In genomic region chr5:112295162-112295561, GRCm38 (mm10) we compare ENCODE assay signal across 14 mouse cellular contexts. TPM values are rescaled to one million over a fixed set of nuclear protein-coding genes. Genes with fewer than 3 reads are reported as not detected.
DNase-seq lines count a peak whose midpoint lies in the region; ATAC-seq and TF ChIP-seq lines count a peak whose summit lies in the region.
"Had no signal": no experiment of that assay in that cellular context is flagged by ENCODE, and none has a peak within 500 bp of the region (broad histone marks: within the 10 kb centered on the region; RNA-seq: fewer than 3 reads in every experiment).

No protein-coding gene starts in this region.

- peaks cover 71% of the 10 kb centered on the region for H3K4me1 ChIP-seq in hindbrain, embryonic 10.5 days (replicated peaks)
- H3K4me1 ChIP-seq in hindbrain, postnatal 0 days (ENCODE audit: insufficient read depth, low read length): peaks cover 8% of the 10 kb centered on the region; the same call in 1 of the 2 replicates
- peaks cover 8 to 53% of the 10 kb centered on the region in 2 experiments for H3K4me1 ChIP-seq in ES-E14 (ENCODE audit: control insufficient read depth in 2 of 2, insufficient read depth in 2 of 2, low read length in 2 of 2, poor library complexity in 1 of 2)
- H3K4me1 ChIP-seq in liver, embryonic 15.5 days (replicated peaks): peaks cover 97% of the 10 kb centered on the region

- H3K4me3 ChIP-seq in hindbrain, embryonic 10.5 days: no peak overlapping the region
- no peak overlapping the region for H3K4me3 ChIP-seq in hindbrain, postnatal 0 days (ENCODE audit: low read length)
- no peak overlapping the region for H3K4me3 ChIP-seq in ES-E14 (ENCODE audit: insufficient read depth in 1 of 2, low read depth in 1 of 2, low read length in 2 of 2, poor library complexity in 1 of 2, severe bottlenecking in 1 of 2)
- H3K4me3 ChIP-seq in liver, embryonic 15.5 days (replicated peaks): no peak overlapping the region
- H3K4me3 ChIP-seq: forebrain, embryonic 15.5 days; neural tube, embryonic 12.5 days had no signal

- no peaks in the 10 kb centered on the region for H3K36me3 ChIP-seq in hindbrain, embryonic 10.5 days
- H3K36me3 ChIP-seq in hindbrain, postnatal 0 days (ENCODE audit: insufficient read depth, low read length): no peaks in the 10 kb centered on the region
- 0 out of 2 replicates have a peak, but pooled peaks cover 2% of the 10 kb centered on the region for H3K36me3 ChIP-seq in ES-E14 (ENCODE audit: control insufficient read depth, insufficient read depth, low read length, poor library complexity, severe bottlenecking)
- H3K36me3 ChIP-seq in liver, embryonic 15.5 days (replicated peaks): no peaks in the 10 kb centered on the region
- H3K36me3 ChIP-seq: forebrain, embryonic 15.5 days; neural tube, embryonic 12.5 days had no signal

- in situ Hi-C loops in ES-E14 (cut with MboI; ENCODE audit: low sequenced_read_pairs in 2 of 2, unreplicated experiment in 2 of 2): no loop called here

- no peak for DNase-seq in hindbrain, embryonic 10.5 days (ENCODE audit: low spot score)
- no peak for DNase-seq in hindbrain, postnatal 0 days (ENCODE audit: low spot score)
- DNase-seq in ES-E14 (ENCODE audit: low read depth, low spot score): peak; percentile 56
- DNase-seq in adrenal gland, postnatal 14 days: peak; percentile 78
- DNase-seq in spleen, postnatal 10 days (ENCODE audit: low spot score in 2 of 2): no peak
- no peak for DNase-seq in B cell, adult 2 months
- DNase-seq: cerebellum, adult 11 months; gastrocnemius, postnatal 36 days; lung, postnatal 4 days had no signal

- H3K4me2 ChIP-seq in hindbrain, postnatal 0 days (ENCODE audit: low read depth, low read length): no peak overlapping the region
- no peak overlapping the region for H3K4me2 ChIP-seq in liver, embryonic 15.5 days
- H3K4me2 ChIP-seq: forebrain, embryonic 15.5 days; neural tube, embryonic 12.5 days had no signal

- no peak for TF ChIP-seq CTCF in hindbrain, postnatal 0 days (IDR thresholded peaks at IDR 0.05; ENCODE audit: low read depth)

- H3K9ac ChIP-seq in hindbrain, postnatal 0 days (replicated peaks; ENCODE audit: low read length): no peak overlapping the region
- peak overlapping the region; percentile 15; the same call in 1 of the 2 replicates for H3K9ac ChIP-seq in ES-E14 (ENCODE audit: insufficient read depth, low read depth, low read length, poor library complexity, severe bottlenecking)
- no peak overlapping the region for H3K9ac ChIP-seq in liver, embryonic 15.5 days
- H3K9ac ChIP-seq: forebrain, embryonic 15.5 days; neural tube, embryonic 12.5 days had no signal

- H3K27ac ChIP-seq in hindbrain, embryonic 10.5 days: peak overlapping the region; percentile 72
- H3K27ac ChIP-seq in hindbrain, postnatal 0 days: no peak overlapping the region
- no peak overlapping the region for H3K27ac ChIP-seq in ES-E14 (ENCODE audit: insufficient read depth, low read depth, low read length, poor library complexity, severe bottlenecking)
- H3K27ac ChIP-seq in liver, embryonic 15.5 days (replicated peaks): peak overlapping the region; percentile 73; the same call in 1 of the 2 replicates
- H3K27ac ChIP-seq: forebrain, embryonic 15.5 days; neural tube, embryonic 12.5 days; stomach, postnatal 0 days had no signal

- H3K27me3 ChIP-seq in hindbrain, embryonic 10.5 days (ENCODE audit: insufficient read depth, poor library complexity, severe bottlenecking): no peaks in the 10 kb centered on the region
- H3K27me3 ChIP-seq in hindbrain, postnatal 0 days (ENCODE audit: insufficient read depth, low read length): no peaks in the 10 kb centered on the region
- H3K27me3 ChIP-seq in liver, embryonic 15.5 days: no peaks in the 10 kb centered on the region
- H3K27me3 ChIP-seq: forebrain, embryonic 15.5 days; neural tube, embryonic 12.5 days had no signal

- whole genome bisulfite sequencing in hindbrain, embryonic 10.5 days: 31% methylated on average over 8 of the region's 8 CpGs
- 26% methylated on average over 8 of the region's 8 CpGs for WGBS in hindbrain, postnatal 0 days
- WGBS in liver, embryonic 15.5 days (ENCODE audit: insufficient replicate concordance): 33% methylated on average over 8 of the region's 8 CpGs

- no peaks in the 10 kb centered on the region for H3K9me3 ChIP-seq in hindbrain, embryonic 10.5 days
- H3K9me3 ChIP-seq in hindbrain, postnatal 0 days (ENCODE audit: low read length): no peaks in the 10 kb centered on the region
- H3K9me3 ChIP-seq in ES-E14 (ENCODE audit: control insufficient read depth, insufficient read depth, low read depth, low read length): no peaks in the 10 kb centered on the region
- H3K9me3 ChIP-seq in liver, embryonic 15.5 days (replicated peaks): no peaks in the 10 kb centered on the region
- H3K9me3 ChIP-seq: forebrain, embryonic 15.5 days; neural tube, embryonic 12.5 days had no signal

- no peak for ATAC-seq in hindbrain, postnatal 0 days
- ATAC-seq in liver, embryonic 15.5 days (ENCODE audit: insufficient read depth): peak; percentile 9; the same call in 1 of the 2 replicates
- ATAC-seq: forebrain, embryonic 15.5 days; hindbrain, embryonic 16.5 days had no signal

TF ChIP-seq in ES-E14, 5 proteins besides CTCF, POLR2A, EP300 and RAD21:
- no peak for TF ChIP-seq CHD2 (IDR thresholded peaks at IDR 0.05; ENCODE audit: low read depth, low read length)
- no peak for TF ChIP-seq ZC3H11A (IDR thresholded peaks at IDR 0.05; ENCODE audit: borderline replicate concordance, low read depth, low read length)
- no peak for TF ChIP-seq MAFK (IDR thresholded peaks at IDR 0.05; ENCODE audit: insufficient read depth, low read depth, low read length)
- no peak for TF ChIP-seq ZNF384 (IDR thresholded peaks at IDR 0.05; ENCODE audit: low read depth, low read length)
- no peak for TF ChIP-seq HCFC1 (IDR thresholded peaks at IDR 0.05; ENCODE audit: borderline replicate concordance, insufficient read depth, low read length)

RNA-seq across cellular contexts. Expression of gene Tpst2, which starts 18.7 kb away (rescaled TPM):
- polyA plus RNA-seq in hindbrain, embryonic 10.5 days (2016; fragmentation: Nextera tagmentation; extraction: Ambion mirVana): 37.2 and 40.9 TPM in 2 replicates
- total RNA-seq in hindbrain, postnatal 0 days (2014; rRNA removed): 46.9 and 57.0 TPM in 2 replicates
- 34.4 and 37.0 TPM in 2 replicates for polyA plus RNA-seq in hindbrain, postnatal 0 days (2015; fragmentation: Nextera tagmentation; extraction: Ambion mirVana)
- 82.7 and 103 TPM in 2 replicates for total RNA-seq in ES-E14 (2012; rRNA removed)
- 161 and 186 TPM in 2 replicates for total RNA-seq in adrenal gland, postnatal 14 days (2021)
- 34.5 and 43.8 TPM in 2 replicates for polyA plus RNA-seq in liver, embryonic 15.5 days (2015; fragmentation: Nextera tagmentation; extraction: Ambion mirVana)

RNA-seq across cellular contexts. Expression of gene Tfip11, which starts 31.0 kb away (rescaled TPM):
- polyA plus RNA-seq in hindbrain, embryonic 10.5 days (2016; fragmentation: Nextera tagmentation; extraction: Ambion mirVana): 39.9 and 43.7 TPM in 2 replicates
- total RNA-seq in hindbrain, postnatal 0 days (2014; rRNA removed): 16.5 and 20.2 TPM in 2 replicates
- 24.3 and 24.4 TPM in 2 replicates for polyA plus RNA-seq in hindbrain, postnatal 0 days (2015; fragmentation: Nextera tagmentation; extraction: Ambion mirVana)
- 38.1 and 38.9 TPM in 2 replicates for total RNA-seq in ES-E14 (2012; rRNA removed)
- total RNA-seq in adrenal gland, postnatal 14 days (2021): 33.0 and 35.2 TPM in 2 replicates
- polyA plus RNA-seq in liver, embryonic 15.5 days (2015; fragmentation: Nextera tagmentation; extraction: Ambion mirVana): 12.0 and 13.1 TPM in 2 replicates

RNA-seq across cellular contexts. Expression of gene Crybb1, which starts 39.5 kb away (rescaled TPM):
- polyA plus RNA-seq in hindbrain, embryonic 10.5 days (2016; fragmentation: Nextera tagmentation; extraction: Ambion mirVana): 0.19 and 0.42 TPM in 2 replicates
- total RNA-seq in hindbrain, postnatal 0 days (2014; rRNA removed): 8.0 and 11.7 TPM in 2 replicates
- polyA plus RNA-seq in hindbrain, postnatal 0 days (2015; fragmentation: Nextera tagmentation; extraction: Ambion mirVana): 14.2 and 14.6 TPM in 2 replicates
- total RNA-seq in ES-E14 (2012; rRNA removed): not detected in 2 replicates
- 1.8 and 1.9 TPM in 2 replicates for total RNA-seq in adrenal gland, postnatal 14 days (2021)
- polyA plus RNA-seq in liver, embryonic 15.5 days (2015; fragmentation: Nextera tagmentation; extraction: Ambion mirVana): 0.25 and 0.40 TPM in 2 replicates

RNA-seq across cellular contexts. Expression of gene Cryba4, which starts 42.8 kb away (rescaled TPM):
- polyA plus RNA-seq in hindbrain, embryonic 10.5 days (2016; fragmentation: Nextera tagmentation; extraction: Ambion mirVana): 0.35 and 1.4 TPM in 2 replicates
- 0.26 and 1.8 TPM in 2 replicates for total RNA-seq in hindbrain, postnatal 0 days (2014; rRNA removed)
- 1.6 and 2.4 TPM in 2 replicates for polyA plus RNA-seq in hindbrain, postnatal 0 days (2015; fragmentation: Nextera tagmentation; extraction: Ambion mirVana)
- total RNA-seq in ES-E14 (2012; rRNA removed): 0.31 and 0.69 TPM in 2 replicates
- total RNA-seq in adrenal gland, postnatal 14 days (2021): 16.2 and 28.2 TPM in 2 replicates
- polyA plus RNA-seq in liver, embryonic 15.5 days (2015; fragmentation: Nextera tagmentation; extraction: Ambion mirVana): 0.70 and 0.85 TPM in 2 replicates

RNA-seq across cellular contexts. Expression of gene Srrd, which starts 47.7 kb away (rescaled TPM):
- polyA plus RNA-seq in hindbrain, embryonic 10.5 days (2016; fragmentation: Nextera tagmentation; extraction: Ambion mirVana): 52.5 and 53.2 TPM in 2 replicates
- total RNA-seq in hindbrain, postnatal 0 days (2014; rRNA removed): 84.3 and 92.0 TPM in 2 replicates
- 49.1 and 56.0 TPM in 2 replicates for polyA plus RNA-seq in hindbrain, postnatal 0 days (2015; fragmentation: Nextera tagmentation; extraction: Ambion mirVana)
- 25.8 and 32.0 TPM in 2 replicates for total RNA-seq in ES-E14 (2012; rRNA removed)
- 23.7 and 41.2 TPM in 2 replicates for total RNA-seq in adrenal gland, postnatal 14 days (2021)
- polyA plus RNA-seq in liver, embryonic 15.5 days (2015; fragmentation: Nextera tagmentation; extraction: Ambion mirVana): 13.8 and 16.4 TPM in 2 replicates

Comparison
In these comparisons a context has a peak if more than half of its experiments do, and no peak if none do; other contexts are left out.
1. H3K27ac ChIP-seq: peak in hindbrain, embryonic 10.5 days (single experiment) and liver, embryonic 15.5 days (single experiment); none in hindbrain, postnatal 0 days (single experiment) and ES-E14 (single experiment).
2. DNase-seq: peak in ES-E14 (single experiment) and adrenal gland, postnatal 14 days (single experiment); none in hindbrain, embryonic 10.5 days (single experiment), hindbrain, postnatal 0 days (single experiment), spleen, postnatal 10 days (0 of 2) and B cell, adult 2 months (0 of 2).